Mouse (Mus musculus) neural tube, embryonic 10.5 days (tissue): ENCODE data around the gene Amigo1.
A peak's percentile ranks its signal among the peaks of the same experiment; 100 is the strongest.

Source experiments
- DNase-seq: peaks from one replicate; pipeline ENCODE4 v3.0.0-alpha.2; 2017; ENCODE audit warnings: low spot score; ENCODE audit errors: extremely low spot score

The Amigo1 gene

GRCm38 (mm10) chr3:108180514-108180913 lies 5.6 kb upstream of the Amigo1 start:
- DNase-seq = no peak

DNA sequence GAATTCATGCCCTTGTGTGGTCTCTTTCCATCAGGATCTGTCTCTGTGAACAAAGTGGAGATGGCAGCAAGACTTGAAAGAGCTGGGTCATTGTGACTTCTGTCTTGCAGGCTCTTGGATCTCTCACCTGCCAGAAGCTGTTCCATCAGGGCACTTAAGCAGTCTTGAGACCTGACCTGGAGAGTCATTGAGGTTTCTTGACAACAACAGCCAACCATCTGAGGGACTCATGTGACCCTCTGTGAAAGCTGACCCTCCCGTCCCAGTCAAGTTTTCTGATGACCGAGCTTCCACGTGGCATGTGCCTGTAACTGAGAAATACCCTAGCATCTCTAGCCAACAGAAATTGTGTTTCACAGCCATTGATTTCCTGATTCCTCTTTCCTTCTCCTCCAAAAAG lies 1.4 kb upstream of the Amigo1 start:
- DNase-seq = no peak

DNA sequence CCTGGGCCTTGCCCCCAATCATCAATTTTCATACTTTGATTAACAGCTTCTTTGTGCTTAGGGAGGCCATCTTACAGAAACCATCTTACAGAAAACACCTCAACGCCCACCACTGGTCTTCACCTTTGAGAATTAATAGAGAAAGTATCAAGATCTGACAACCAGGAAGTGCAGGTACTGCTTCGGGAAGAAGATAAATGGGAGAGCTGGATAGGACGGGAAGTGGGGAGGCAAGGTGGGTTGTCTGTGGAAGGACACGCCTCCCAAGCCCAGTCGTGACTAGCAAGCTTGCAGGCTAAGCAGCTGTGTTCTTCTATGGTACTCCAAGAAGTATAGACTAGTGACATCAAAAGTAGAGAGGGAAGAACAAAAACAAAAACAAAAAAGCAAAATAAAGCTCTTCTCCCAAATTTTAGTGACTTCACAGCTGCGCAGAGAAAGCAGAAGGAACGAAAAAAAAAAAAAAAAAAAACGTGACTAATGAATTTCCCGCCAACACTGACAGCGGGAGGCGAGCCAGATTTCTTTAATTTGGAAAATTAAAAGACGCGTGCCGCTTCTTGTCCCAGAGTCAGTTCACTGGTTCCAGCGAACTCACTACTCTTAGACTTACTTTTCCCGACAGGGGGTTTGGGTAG lies 556 bp upstream of the Amigo1 start:
- no peak for DNase-seq

- no peak for DNase-seq
Measured at GRCm38 (mm10) chr3:108187111-108187795, 1.1 kb downstream of the Amigo1 start.

DNA sequence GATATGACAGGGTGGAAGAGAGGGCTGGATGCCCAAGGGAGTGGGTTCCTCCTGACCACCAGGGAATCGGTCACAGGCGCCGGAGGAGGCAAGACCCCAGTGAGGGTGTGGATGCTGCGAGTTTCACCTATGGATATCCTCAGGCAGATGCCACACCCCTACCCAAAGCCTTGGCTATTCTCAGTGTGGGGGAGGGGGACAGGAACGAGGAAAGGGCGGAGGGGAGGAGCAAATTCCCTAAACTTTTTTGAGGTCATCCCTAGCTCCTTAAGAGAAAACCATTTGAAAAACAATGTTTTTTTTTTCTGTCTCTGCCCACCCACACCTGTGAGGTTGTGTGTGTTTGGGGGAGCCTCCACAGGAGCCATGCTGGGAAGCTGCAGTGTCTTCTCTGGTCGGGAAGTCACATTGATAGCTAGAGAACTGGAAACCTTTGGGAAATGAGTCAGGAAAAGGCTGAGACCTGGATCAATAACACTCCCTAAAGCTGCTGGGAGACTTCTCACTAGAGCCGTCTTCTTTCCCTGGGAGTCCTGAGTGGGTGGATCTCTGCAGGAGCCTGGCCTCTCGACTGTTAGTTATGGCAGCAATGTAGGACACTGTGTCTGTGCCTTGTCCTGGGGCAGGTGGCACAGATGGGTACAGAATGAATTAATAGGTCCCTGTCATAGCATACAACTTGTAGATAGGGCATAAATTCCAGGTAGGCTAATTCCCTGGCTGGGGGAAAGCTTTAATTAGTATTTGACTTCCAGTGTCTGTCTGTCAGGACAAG lies 2.8 kb downstream of the Amigo1 start:
- DNase-seq = no peak

DNA sequence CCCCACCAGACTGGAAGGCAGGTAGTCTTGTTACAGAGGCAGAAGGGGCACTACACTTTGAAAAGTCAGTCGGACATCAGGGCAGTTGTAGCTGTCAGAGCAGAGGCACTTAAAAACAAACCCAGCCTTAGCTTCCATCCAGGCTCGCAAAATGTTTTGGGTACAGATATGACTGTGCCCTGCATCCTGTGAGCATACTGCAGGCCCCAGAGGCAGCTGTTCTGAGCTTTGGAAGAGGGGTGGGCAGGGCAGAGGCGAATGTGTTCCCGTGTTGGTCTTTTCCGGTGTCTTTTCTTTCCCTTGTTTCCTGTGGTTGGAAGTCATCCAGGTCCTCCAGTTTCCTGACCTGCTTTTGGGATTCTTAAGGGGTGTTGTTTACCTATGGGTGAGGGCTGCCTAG lies 3.8 kb downstream of the Amigo1 start:
- no peak for DNase-seq

DNA sequence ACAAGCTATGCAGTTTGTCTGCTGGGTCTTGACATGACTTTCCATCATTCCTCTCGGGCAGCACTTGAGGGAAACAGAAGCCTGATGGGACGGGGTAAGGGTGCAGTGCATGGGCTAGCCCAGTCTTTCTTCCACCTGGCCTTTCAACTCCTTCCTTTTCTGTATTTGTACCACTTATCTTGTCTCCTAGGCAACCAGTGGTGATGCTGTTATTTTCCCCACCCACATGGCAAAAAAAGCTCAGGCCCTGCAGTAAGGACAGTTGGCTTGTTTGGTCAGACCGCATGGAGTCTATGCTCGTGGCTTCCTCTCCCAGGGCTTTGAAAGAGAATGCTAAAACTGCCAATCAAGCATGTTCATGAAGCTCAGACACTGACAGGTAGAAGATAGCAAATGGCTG lies 7.6 kb downstream of the Amigo1 start:
- no peak for DNase-seq

GRCm38 (mm10) chr3:108195287-108195686 lies 9.2 kb downstream of the Amigo1 start:
- no peak for DNase-seq

- DNase-seq = no peak
Measured at GRCm38 (mm10) chr3:108195941-108196590, 9.9 kb downstream of the Amigo1 start.

DNA sequence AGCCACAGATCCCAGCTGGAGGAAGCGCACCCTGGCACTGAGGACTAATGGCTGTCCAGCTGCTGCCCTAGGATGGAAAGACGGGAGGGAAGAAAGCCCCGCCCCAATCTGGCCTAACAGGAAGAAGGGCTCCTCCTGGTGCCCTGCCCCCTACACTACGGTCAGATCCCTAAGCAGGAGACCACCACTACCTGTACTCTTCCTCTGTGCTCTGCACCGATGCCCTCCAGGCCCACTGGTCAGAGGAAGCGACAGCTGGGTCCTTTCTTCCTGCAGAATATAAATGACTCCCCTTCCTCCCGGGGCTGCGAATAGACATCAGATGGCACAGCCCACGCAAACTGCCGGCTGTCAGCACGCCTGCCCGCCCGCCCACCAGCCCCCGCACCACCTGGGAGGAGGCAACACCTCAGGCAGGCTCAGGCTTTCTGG lies 10.9 kb downstream of the Amigo1 start:
- DNase-seq = peak; percentile 54

- no peak for DNase-seq
Measured at GRCm38 (mm10) chr3:108199231-108199630, 13.1 kb downstream of the Amigo1 start.

DNA sequence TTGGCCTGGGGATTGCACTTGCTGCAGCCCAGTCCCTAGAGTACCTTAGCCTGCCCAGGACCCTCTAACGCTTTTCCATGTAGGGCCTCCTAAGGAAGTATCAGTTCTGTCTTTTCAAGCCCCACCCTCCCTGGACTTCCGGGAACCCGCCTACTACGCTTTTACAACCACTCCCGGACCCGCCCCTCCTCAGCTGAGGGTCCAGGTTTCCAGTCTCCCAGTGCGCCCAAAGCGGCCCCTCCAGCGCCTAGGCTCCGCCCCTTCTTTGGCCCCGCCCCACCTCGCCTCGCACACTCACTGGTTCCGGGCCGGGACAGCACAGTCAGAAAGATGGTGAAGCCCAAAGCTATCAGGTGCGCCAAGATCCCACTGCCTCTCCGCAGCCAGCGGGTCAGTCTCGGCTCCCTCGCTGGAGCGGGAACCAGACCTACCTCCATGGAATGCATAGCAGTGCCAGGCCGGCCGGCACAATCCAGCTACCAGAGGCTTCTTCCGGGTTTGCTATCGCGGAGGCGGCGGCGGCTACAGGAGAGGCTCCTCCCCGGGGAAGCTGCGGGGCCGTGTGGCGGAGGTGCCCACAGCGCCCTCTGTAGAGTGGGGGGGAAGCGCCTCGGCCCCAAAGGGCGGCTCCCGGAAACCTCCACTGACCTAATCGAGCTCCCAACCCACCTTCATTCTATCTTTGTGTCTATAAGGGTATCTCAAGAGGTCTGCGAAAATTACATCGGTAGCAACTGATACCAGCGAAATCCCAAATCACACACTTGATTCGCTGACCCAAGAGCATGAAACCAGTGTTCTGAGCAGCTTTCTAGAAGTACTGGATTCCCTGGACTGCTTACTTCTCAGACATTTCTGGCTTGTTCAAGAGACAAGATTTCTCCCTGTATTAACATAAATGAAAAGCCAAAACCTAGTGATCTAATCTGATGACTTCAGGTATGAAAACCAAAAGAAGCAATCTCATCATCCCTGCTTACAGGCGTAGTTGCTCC lies 14.5 kb downstream of the Amigo1 start, which contains the start of gene Cyb561d1:
TSS of gene Cyb561d1 (minus strand) at position 884 of the 995 bp plus-strand sequence.
- DNase-seq = peak; percentile 94

DNA sequence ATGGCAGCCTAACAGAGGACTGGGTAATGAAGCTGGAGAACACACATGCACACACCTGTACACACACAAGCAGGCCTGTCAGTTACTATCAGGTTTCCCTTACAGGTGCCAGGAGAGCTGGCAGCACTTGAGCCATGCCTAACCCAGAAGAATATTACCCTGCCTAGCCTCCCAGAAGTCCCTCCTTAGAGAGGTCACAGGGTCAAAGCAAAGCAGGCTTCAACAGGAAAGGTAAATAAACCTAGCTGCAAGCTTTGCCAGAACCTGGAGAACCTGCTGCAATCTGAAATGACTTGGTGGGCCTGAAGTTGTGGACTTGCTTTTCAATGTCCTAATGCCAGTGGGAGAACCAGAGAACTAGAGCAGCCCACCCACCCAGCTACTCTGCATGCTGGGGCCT lies 16.4 kb downstream of the Amigo1 start:
- no peak for DNase-seq

DNA sequence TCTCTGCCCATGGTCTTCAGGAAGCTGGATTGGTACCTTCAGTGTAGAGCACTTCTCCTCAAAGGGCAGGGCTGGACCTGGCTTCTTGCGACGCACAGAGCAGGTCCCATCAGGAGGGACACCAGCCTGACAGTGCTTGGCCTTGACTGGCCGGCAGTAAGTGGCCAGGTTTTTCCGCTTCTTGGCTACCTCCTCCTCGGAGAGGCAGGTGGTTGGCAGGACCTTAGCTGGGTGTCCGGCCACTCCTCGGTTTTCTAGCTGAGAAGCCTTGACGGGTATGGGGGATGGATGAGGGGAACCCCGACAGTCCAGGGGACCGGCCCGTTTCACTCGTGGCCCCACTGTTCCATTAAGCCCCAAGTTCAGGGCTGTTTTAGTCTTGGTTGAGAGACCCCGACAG lies 17.1 kb downstream of the Amigo1 start:
- DNase-seq = no peak

- peak; percentile 83 for DNase-seq
Measured at GRCm38 (mm10) chr3:108203621-108204325, 17.6 kb downstream of the Amigo1 start.

- DNase-seq = no peak
Measured at GRCm38 (mm10) chr3:108204470-108204869, 18.3 kb downstream of the Amigo1 start.

DNA sequence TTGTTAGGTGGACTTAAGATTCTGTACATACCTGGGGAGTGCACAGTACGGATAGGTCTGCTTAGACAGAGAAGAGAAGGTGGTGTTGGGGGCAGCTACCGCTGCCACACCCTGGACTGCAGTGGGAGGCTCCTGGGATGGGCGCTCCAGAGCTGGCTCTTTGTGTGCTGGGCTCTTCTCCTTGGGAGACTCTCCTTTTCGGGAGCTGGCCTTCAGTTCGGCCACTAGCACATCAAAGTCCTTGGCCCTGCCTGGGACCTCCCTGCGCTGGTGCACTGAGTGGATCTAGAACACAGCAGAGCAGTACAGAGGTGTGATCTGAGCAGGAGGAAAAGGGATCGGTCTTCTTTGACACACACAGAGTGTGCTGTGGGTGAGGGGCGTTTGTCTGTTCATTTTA lies 19.5 kb downstream of the Amigo1 start:
- no peak for DNase-seq

DNA sequence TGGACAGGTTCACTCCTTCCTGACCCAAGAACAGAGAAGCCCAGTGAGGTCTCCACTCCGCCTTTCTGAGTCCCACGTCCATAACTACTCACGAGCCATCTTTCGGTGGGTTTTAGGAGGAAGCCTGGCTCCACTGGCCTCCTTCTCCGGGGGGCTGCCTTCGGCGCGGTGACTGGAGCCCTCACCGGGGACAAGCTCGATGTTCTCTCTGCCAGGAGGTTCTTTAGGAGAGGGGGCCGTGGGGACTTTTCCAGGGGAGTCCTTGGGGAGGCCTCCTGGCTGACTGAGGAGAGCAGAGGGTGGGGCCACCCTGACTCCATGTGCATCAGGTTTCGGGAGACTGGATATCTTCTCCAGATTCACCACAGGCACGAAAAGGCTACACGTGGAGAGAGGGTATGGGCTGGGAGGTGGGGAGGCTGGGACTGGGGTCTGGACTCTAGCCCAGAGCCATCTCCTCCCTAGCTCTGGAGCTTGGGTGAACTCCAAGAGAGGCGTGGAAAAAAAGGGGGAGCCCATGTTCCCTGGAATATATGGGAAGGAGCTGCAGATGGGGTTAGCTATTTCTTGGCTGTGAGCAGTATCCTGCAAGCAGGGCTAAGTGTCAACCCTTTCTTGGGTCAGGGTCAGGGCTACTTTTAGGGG lies 20.7 kb downstream of the Amigo1 start:
- no peak for DNase-seq

DNA sequence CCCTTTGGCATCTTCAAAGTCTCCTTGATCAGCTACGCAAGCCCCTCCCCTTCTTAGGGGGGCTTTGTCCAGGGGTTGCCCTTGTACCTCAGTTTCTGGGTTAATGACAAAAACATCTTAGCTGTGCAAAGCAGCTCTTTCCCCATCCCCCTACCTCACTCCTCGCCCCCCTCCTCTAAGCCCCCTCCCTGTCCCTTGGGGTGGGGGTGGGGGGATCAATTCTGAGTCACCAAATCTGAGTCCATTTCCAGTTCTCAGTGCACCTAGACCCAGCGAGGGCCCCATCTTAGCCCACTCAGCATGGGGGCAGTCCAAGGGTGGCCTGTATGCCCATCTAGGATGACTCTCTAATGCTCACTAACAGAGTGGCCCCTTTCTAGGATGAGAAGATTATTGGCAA lies 22.9 kb downstream of the Amigo1 start:
- no peak for DNase-seq
